Mouse (Mus musculus): ENCODE measurements around the gene Thumpd2. TPM values are rescaled to one million over a fixed set of nuclear protein-coding genes. Genes with fewer than 3 reads are reported as not detected.

Gene Thumpd2
- total RNA-seq, 4 experiments from 2014 or later = 4.1 to 4.7 (median 4.3) TPM

DNA sequence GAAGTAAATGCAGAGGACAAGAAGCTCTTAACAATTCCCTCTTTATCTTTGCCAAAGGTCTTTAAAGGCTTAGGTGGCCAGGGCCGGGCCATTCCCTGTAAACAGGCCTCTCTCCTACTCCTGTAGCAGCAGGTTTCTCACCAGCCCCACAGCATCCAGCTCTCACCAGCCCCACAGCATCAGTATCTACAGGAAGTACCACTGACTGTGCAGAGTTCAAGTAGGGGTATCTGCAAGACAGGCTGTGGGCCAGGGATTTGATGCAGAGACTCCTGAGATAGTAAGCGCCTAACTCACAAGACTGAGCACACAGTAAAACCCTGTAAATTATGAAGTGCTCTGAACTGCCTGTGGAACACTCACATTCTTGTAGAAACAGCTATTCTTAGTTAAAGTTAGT, 31.9 kb downstream of the Thumpd2 start:
- no peak for DNase-seq (ENCODE audit: low spot score)

DNA sequence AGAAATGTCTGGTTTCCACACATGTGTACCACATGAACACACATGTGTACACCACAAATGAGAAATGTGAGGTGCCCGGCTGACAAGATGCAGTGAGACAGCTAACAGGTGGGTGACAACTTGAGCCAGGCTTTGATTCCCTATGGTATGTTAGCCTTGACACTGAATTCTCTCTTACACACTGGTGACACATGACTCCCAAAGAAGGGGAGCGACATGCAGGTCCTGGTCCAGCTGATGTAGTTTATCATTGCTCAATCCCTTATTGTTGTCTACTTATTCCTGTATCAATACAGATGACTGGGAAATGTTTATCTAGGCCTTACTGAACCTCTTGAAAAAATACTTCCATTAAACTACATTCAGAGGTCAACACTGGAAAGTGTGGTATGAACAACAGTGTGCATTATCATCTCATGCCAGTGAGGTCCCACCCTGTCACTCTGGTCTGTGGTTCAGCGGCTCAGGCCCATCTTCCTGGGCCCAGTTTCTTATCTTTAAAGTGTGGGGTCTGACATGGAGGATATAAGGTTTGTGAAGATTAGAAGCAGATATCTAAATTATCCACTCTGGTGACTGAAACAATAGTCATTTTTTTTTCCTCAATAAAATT, 32.9 kb downstream of the Thumpd2 start:
- DNase-seq (ENCODE audit: low spot score) = no peak

DNA sequence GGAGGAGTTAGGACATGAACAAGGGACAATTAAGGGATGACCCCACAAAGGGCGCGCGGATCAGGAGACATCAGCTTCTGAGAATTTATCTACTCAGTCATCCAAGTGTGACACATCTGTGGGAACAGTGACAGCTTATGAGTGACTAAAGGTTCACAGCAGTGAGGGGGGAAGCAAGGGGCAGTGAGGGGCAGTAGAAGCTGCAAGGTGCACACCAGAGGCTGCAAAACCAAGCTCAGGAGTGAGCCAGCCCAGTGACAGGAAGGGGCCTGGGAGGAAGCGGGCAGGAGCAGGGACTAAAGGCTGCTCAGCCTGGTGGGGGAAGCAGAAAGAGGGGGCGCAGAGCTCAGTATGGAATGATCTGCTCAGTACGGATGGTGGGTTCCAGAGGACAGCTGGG, 37.6 kb downstream of the Thumpd2 start:
- no peak for DNase-seq (ENCODE audit: low spot score)

DNA sequence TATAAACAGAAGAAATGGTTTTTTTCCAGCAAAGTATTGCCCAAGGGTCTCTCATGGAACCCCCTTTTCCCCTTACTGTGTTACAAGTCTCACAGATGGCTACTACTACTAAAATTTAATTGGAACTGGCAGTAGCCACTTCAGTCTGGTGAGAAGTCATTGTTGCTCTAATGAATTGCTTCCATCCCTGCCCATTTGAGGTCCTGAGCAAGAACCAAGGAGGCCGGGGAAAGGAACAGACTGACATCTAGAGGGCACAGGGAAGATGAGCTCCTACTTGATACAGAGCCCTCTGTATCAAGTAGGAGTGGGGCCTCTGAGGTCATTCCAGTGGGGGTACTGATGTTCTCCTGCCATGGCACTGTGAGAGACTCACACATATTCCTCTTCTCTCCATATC, 47.8 kb downstream of the Thumpd2 start:
- no peak for DNase-seq (ENCODE audit: low spot score)

DNA sequence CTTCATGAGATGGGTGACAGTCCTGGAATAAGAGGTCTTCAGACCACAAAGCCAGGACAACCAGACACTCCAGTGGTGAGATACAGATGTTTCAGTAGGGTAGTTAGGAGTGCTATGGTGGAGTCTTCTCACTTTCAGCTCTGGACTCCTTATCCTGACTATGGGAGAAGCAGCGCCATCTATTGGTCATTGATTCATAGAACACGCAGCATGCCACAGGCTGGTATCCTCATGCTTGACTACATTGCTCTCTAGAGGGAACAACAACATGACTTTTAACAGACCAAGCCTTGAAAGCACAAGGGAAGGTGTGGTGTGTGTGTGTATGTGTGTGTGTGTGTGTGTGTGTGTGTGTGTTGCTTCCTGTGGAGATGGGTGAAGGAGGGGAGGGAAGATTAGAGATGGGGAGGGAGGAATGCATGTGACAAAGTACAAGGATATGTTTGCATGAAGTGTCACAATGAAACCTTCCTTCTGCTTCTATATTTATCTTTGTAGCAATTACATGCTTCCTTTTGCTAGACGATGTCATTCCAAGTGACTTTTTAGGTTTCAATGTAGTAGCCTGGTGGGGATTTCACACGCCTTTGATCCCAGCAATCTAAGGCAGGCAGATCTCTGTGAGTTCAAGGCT, 49.0 kb downstream of the Thumpd2 start:
- DNase-seq (ENCODE audit: low spot score) = peak; percentile 48

DNA sequence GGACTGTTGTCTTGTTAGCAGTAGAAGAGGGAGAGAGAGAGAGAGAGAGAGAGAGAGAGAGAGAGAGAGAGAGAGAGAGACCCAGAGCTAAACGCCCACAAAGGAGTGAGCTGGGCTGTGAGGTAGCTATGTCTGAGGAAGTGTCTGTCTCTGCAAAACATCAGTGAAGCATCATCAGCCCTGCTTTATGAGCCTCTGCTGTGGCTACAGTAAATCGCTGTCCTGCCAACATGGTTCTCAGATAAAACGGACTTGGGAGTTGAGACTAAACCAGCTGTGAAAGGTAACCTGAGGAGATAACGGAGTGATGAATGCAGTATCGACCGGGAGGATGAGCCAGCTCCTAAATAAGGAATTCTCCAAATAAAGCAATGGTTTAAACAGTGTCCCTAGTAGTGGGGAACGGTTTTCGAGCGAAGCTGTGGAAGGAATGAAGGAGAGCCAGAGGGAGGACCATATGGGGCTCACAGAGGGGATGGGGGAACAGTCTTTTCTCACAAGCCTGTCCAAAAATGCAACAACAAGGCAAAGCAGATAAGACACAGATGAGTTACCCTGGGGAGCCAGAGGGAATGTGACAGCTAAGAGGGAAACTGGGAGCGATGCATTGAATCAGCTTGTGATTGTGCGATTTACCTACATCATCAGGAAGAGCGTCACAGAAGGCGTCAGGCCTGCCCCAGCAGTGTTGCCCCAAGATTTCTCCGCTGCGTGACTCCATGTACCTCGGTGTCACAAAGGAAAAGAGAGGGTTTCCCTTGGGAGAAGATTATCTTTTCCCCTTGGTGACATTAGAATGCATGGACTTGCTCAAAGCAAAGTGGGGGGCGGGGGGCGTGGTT, 53.8 kb downstream of the Thumpd2 start:
- no peak for DNase-seq (ENCODE audit: low spot score)

DNA sequence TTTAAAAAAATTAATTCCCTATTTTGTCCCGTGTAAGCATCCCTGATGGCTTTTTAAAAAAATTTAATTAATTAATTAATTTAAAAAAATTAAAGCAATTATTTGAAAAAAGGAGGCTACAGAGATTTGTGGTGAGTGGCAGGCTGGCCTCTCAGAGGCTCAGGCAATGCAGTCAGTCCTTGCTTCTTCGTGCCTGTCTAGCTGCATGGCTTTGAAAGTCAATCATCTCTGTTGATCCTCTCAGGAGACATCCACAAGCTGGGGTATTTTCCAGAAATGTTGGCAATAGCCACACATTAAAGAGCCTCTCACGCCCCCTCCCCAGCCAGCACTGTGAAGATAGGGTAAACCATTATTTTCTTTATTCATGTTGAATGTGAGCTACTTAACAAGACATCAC, 54.7 kb downstream of the Thumpd2 start:
- no peak for DNase-seq (ENCODE audit: low spot score)

DNA sequence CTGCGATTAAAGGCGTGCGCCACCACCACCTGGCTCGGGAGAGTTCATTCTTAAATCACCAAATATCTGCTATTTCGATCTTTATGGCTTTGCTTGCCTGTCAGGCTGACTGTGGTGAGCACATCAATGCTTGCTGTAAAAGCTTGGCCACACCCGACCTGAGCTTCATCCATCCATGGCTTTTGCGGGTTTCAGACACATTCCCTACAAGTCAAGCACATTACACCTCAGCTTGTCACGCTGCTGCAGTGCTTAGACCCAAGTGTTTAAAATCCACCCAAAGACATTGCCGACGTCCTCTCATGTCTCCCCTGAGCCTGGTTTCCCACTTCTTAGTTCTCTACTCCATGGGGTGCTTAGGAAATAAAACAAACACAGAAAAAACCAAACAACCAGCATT, 55.8 kb downstream of the Thumpd2 start:
- DNase-seq (ENCODE audit: low spot score) = no peak

DNA sequence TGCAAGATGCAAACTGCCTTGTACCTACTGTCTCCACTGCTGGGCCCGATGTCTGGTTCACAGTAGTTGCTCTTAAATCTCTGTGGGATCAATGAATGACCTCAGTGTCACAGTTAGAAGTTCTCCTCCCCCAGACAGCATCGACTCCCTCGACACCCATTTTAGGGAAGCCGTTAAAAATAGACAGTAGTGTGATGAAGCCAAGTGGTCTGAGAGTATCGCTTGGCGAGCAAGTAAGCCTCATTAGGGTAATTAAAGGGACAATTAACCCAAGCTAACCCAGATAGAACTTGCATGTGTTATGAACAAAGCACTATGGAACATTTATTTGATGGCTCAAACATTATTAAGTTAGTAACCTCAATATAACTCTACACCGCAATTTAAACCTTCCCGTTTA, 59.6 kb downstream of the Thumpd2 start:
- DNase-seq (ENCODE audit: low spot score) = no peak

DNA sequence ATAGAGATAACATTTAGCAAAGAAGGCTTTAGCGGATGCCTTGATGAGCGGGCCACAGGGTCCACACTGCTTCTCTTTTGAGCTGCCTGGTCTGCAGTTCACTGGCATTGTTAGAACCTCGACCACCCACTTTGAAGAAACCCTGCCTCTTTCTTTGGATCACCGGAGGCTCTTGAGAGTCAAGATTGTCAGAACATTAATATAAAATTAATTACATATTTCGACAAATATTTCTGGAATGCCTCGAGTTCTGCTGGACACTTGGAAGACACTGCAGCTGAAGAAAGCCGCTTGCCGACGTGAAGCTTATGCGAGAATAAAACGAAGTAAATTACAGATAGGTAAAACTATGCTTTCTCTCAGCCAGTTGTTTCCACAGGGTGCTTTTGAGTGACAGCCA, 60.4 kb downstream of the Thumpd2 start:
- no peak for DNase-seq (ENCODE audit: low spot score)

DNA sequence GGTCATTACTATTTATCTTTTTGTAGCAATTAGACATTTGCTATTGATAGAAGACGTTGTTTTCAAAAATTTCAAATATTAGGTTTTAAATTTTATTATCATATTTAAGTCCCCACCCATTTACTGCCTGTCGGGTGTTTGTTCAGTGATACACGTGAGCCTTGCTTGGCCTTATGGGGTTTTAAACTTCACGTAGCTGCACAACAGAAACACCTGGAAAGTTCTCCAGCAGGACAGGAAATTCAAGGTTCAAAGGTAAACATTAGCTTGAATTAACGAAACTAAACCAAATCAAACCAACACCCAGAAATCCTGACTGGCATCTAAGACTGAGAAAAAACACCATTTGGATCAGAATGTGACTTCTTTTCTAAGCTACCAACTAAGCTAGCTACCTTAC, 62.8 kb downstream of the Thumpd2 start:
- no peak for DNase-seq (ENCODE audit: low spot score)

DNA sequence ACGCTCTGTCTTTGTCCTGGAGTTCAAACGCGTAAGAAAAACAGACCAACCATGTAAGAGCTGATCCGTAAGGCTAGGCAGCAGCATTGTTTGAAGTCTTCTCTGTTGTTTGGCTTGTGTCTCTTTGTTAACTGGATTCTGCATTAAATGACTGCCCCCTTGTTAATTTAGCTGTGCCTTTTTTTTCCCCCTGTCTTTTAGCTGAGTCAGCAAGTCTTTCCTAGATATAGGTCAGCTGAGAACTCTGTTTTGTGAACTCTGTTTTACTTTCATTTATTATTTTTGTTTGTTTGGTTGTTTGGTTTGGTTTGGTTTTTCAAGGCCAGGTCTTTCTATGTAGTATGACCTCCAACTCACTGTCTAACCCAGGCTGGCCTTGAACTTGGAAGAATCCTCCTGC, 63.2 kb downstream of the Thumpd2 start:
- DNase-seq (ENCODE audit: low spot score) = no peak

DNA sequence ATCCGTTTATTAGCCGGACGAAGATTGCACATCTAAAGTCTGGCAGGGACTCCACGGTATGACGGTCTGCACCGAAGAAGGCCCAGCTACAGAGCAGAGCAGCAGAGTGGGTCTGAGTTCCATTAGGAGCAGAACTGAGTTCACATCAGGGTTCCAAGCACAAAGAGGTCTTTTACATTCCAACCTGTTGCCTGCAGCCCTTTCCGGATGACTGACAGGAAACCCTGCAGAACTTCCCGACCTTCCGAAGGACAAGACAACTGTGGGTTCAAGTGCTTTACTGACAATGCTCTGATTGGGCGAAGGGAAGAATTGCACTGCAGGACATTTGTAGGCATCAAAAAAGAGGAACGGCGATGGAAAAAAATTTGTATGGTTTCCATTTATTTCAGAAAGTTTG, 63.9 kb downstream of the Thumpd2 start:
- DNase-seq (ENCODE audit: low spot score) = no peak

DNA sequence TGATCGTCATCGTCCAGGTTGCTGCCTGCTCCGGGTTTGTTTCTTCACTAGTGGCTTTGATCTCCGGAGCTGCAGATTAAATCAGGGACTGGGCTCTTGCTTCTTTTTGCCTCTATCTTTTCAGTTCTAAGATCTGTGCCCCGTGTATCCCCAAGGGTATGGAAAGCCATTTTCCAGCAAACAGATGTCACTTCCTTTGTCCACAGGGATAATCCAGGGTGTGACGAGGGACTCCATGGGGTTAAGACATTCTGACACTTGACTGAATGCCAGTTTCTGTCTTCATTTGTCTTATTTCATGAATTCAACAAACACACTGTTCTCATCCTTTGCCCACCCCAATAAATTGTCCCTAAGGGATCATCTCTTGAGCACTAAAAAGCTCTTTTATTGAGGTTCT, 65.9 kb downstream of the Thumpd2 start:
- no peak for DNase-seq (ENCODE audit: low spot score)

DNA sequence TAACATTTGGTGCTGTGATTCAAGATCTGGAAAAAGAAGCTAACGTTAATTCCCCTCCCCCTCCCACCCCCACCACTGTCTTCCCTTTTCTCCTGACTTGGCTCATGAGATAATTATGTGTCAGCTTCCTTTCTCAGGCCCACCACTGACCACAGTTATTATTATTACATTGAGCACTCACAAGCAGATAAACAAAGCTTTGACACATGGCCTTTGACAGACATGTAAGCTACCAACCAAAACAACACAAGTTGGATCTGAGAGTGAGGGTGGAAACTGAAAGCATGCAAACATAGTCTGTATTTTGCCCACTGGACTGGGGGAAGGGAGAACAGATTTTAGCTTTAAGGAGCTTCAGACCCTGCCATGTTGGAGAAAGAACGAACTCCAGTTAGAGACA, 67.7 kb downstream of the Thumpd2 start:
- no peak for DNase-seq (ENCODE audit: low spot score)

DNA sequence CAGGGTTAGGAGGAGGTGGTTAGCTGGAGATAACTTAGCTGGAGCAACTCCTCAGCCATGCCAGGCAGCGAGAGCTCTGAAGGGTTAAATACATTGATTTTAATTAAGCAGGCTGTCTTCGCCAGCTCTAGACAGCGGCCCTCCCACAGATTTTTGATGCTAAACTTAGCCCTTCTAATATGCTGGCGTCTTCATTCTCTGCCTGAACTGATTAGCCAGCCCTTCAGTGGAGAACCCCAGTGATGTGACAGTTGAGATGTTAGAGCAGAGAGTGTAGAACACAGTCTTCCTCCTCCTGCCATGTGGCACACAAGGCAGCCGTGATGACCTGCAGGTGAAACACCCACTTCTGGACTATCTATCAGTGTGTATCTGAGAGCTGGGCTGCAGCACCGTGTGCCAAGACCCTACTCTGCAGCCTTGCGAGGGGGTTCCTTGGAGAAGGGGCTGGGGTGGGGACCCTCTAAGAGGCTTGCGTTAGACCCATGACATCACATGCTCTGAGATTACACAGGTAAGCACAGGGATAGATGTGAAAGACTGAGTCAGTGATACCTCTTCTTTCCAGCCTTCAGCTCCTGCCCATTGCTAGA, 73.3 kb downstream of the Thumpd2 start:
- DNase-seq (ENCODE audit: low spot score) = no peak

DNA sequence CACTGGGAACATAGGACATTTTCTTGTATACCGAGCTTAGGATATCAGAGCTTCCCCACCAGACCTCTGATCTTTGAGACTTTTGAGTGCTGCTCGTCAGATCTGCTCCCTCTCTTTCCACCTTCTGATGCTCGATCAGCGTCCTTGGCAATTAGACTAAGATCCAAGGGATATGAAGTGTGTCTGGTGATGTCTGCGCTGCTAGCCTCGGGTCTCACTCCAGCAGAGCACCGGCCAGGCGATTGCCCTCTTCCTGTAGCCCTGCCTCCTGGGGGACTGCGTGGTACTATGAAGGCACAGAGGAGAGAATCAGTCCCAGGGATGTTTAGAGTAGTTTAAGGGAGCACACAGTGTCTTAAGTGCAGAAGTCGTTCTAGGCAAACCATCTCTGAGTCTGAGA, 81.9 kb downstream of the Thumpd2 start:
- DNase-seq (ENCODE audit: low spot score) = no peak

DNA sequence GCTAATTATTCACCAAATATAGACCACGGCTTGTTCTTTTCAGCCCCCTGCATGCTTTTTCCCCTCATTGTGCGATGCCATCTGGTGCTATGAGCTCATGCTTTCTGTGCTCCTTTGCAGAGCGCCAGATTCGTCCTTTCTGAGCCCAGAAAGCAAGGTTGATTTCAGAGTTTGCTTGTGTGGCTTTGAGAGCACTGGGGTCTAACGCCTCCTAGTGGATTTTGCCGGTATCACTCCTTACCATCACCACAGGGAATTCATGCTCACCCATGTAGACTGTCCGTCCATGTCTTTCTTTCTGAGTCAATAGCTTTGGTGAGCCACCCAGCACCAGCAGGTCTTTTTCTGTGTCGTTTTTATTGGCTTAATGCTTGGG, 82.5 kb downstream of the Thumpd2 start:
- peak; percentile 73 for DNase-seq (ENCODE audit: low spot score)

DNA sequence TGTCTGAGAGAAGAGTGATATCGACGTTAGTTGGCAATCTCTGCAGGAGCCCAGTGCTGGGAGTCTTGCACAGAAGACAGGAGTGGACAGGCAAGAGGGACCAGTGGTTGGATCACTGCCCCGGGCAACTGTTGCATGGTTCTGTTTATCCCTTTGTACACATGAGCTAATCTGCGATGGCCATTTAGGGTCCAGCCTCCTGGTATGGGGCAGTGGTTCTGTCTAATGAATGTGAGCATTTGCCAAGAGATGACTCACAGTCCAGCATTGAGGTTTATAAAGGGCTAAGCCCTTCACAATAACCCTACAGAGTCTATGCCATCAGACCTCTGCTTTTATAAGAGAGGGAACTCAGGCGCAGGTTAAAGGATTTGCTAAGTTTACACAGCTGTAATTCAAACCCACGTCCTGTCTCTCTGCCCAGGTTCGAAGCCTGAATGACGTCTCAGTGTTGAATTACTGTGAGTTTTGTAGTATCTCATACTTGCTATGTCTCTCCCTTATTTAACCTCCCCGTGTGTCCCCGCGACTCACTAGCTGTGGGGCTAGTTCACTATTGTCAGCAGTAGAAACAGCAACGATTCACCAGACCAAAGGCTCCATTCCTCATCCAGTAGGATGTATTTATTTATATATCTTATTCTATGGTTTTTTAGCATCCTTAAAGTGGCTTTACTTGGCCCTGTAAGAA, 83.0 kb downstream of the Thumpd2 start:
- no peak for DNase-seq (ENCODE audit: low spot score)

DNA sequence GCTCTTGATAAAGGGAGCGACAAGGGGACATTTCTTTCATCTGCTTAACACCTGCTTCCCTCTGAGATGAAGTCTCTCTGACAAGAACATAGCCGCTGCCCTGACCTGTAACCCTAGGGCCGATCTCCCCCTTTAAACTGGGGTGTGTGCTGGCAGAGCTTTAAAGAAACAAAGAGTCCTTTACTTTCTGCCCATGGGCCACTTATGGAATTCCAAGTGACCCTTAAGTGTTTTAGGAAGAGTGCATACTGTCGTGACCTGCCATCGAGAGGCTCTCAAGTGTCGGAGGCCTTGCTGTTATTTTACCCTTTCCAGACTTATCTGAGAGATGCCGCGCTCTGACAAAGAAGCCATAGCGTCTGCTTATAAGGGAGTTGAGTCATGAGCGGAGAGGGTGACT, 84.8 kb downstream of the Thumpd2 start:
- DNase-seq (ENCODE audit: low spot score) = no peak

DNA sequence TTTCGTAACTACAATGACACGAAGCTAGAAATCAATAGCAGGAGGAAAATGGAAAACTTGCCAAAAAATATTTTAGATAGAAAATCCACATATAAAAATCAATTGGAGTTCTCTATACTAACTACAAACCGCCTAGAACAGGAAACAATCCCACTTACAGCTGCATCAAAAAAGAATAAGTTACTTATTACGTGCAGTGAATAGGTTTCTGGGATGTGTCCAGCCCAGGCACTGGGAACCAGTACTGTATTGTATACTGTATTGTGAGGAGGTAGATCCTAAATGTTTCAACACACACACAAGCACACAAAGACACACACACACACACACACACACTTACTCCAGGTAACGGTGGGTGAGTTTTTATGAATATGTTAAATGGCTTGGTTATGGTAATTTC, 87.6 kb downstream of the Thumpd2 start:
- no peak for DNase-seq (ENCODE audit: low spot score)

Measured in heart, adult 8-10 months (tissue).